Mouse (Mus musculus): ENCODE results near the gene Ptov1. TPM values are rescaled to one million over a fixed set of nuclear protein-coding genes. Genes with fewer than 3 reads are reported as not detected.

The Ptov1 gene
- polyA plus RNA-seq, 1 experiment = 298 TPM

GRCm38 (mm10) chr7:44823409-44823808, 46.2 kb downstream of the Ptov1 start:
- Histone ChIP-seq H3K36me3 (ENCODE audit: control insufficient read depth, insufficient read depth) (no peaks in the 10 kb centered on the region), H3K4me2 (ENCODE audit: low read depth) (peak overlapping the region; percentile 51), H3K79me2 (ENCODE audit: control insufficient read depth, insufficient read depth) (peaks cover 100% of the 10 kb centered on the region), H3K27me3 (ENCODE audit: control insufficient read depth, insufficient read depth, insufficient read length) (no peaks in the 10 kb centered on the region), H3ac (ENCODE audit: control insufficient read depth, insufficient read length) (no peak overlapping the region), H3K4me3 (no peak overlapping the region)
- TF ChIP-seq E2F4 (IDR thresholded peaks at IDR 0.05; ENCODE audit: insufficient read depth) = no peak
- TF ChIP-seq MYOG (IDR thresholded peaks at IDR 0.05; ENCODE audit: control insufficient read depth in 1 of 3, insufficient read depth in 1 of 3, insufficient read length in 2 of 3, low read depth in 2 of 3) = no peak
- no peak for TF ChIP-seq REST (IDR thresholded peaks at IDR 0.05; ENCODE audit: insufficient read depth, insufficient read length)
- no peak for TF ChIP-seq MYOD1 (IDR thresholded peaks at IDR 0.05; ENCODE audit: control insufficient read depth in 1 of 3, insufficient read length in 2 of 3, low read depth in 2 of 3)
- TF ChIP-seq TCF3 (IDR thresholded peaks at IDR 0.05; ENCODE audit: insufficient read length, low read depth) = no peak
- TF ChIP-seq USF1 (IDR thresholded peaks at IDR 0.05; ENCODE audit: low read depth) = no peak
- TF ChIP-seq SRF (IDR thresholded peaks at IDR 0.05; ENCODE audit: control insufficient read depth, insufficient read length, low read depth) = no peak
- no peak for TF ChIP-seq POLR2AphosphoS2 (IDR thresholded peaks at IDR 0.05; ENCODE audit: insufficient read length, low read depth)
- TF ChIP-seq POLR2A (IDR thresholded peaks at IDR 0.05; ENCODE audit: insufficient read length, low read depth) = no peak
- TF ChIP-seq CEBPB (IDR thresholded peaks at IDR 0.05; ENCODE audit: insufficient read depth, poor library complexity, severe bottlenecking) = no peak
- no peak for TF ChIP-seq TCF12 (IDR thresholded peaks at IDR 0.05; ENCODE audit: insufficient read depth, poor library complexity, severe bottlenecking)
- TF ChIP-seq MAX (IDR thresholded peaks at IDR 0.05; ENCODE audit: low read depth) = no peak

DNA sequence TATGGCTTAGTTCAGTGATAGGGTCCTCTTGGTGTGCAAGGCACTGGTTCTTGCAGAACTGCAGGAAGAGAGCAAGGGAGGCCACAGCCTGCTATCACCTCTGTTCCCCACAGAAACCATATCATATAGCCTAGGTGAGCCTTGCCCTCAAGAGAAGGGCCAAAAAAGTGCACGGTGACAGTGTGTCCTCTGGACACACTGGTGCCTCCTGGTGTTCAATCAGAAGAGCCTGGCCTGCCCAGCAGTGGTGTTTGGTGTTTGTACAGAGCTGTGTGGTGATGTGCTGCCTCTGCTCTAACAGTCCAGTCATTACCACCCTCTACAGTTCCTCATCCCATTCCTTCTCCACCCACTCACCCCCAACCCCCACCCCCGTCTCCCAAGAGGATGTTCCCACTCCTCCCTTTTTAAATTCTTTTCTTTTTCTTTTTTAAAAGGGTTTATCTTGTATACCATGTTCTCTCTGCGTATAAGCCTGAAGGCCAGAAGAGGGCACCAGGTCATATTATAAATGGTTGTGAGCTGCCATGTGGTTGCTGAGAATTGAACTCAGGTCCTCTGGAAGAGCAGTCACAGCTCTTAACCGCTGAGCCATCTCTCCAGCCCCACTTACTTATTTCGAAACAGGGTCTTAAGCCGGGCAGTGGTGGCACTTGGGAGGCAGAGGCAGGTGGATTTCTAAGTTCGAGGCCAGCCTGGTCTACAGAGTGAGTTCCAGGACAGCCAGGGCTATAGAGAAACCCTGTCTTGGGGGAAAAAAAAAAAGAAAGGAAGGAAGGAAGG, 47.7 kb downstream of the Ptov1 start:
- peaks cover 100% of the 10 kb centered on the region for H3K79me2 ChIP-seq (ENCODE audit: control insufficient read depth, insufficient read depth)
- no peak overlapping the region for H3ac ChIP-seq (ENCODE audit: control insufficient read depth, insufficient read length)
- TF ChIP-seq POLR2AphosphoS2 (IDR thresholded peaks at IDR 0.05; ENCODE audit: insufficient read length, low read depth) (no peak), TCF3 (IDR thresholded peaks at IDR 0.05; ENCODE audit: insufficient read length, low read depth) (no peak), CEBPB (IDR thresholded peaks at IDR 0.05; ENCODE audit: insufficient read depth, poor library complexity, severe bottlenecking) (no peak), MYOG (IDR thresholded peaks at IDR 0.05; ENCODE audit: control insufficient read depth in 1 of 3, insufficient read depth in 1 of 3, insufficient read length in 2 of 3, low read depth in 2 of 3) (no peak), POLR2A (IDR thresholded peaks at IDR 0.05; ENCODE audit: insufficient read length, low read depth) (no peak), E2F4 (IDR thresholded peaks at IDR 0.05; ENCODE audit: insufficient read depth) (no peak)
- H3K4me3 ChIP-seq = no peak overlapping the region
- H3K27me3 ChIP-seq (ENCODE audit: control insufficient read depth, insufficient read depth, insufficient read length) = no peaks in the 10 kb centered on the region
- H3K4me2 ChIP-seq (ENCODE audit: low read depth) = no peak overlapping the region
- H3K36me3 ChIP-seq (ENCODE audit: control insufficient read depth, insufficient read depth) = no peaks in the 10 kb centered on the region

DNA sequence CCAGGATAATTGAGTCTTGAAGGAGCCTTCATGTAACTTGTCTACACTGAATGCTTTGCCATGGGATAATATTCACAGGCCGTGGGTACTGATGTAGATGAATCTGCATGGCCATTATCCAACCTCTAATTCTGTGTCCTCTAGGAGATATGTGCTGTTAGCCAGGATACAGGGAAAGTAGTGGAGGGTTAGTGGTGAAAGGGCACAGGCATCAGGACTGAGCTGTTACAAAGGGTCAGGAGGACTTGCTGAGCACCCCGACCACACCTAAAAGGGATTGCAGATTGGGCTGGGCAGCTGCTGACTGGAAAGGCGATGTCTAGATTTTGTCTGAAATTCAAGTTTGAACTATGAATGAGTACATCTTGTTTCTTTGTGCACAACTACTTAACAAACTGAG, 49.1 kb downstream of the Ptov1 start:
- Histone ChIP-seq H3K4me3 (peak overlapping the region; percentile 94), H3K27me3 (ENCODE audit: control insufficient read depth, insufficient read depth, insufficient read length) (no peaks in the 10 kb centered on the region)
- TF ChIP-seq E2F4 (IDR thresholded peaks at IDR 0.05; ENCODE audit: insufficient read depth) (no peak), POLR2A (IDR thresholded peaks at IDR 0.05; ENCODE audit: insufficient read length, low read depth) (no peak), TCF3 (IDR thresholded peaks at IDR 0.05; ENCODE audit: insufficient read length, low read depth) (no peak), SRF (IDR thresholded peaks at IDR 0.05; ENCODE audit: control insufficient read depth, insufficient read length, low read depth) (no peak), CEBPB (IDR thresholded peaks at IDR 0.05; ENCODE audit: insufficient read depth, poor library complexity, severe bottlenecking) (no peak), MYOD1 (IDR thresholded peaks at IDR 0.05; ENCODE audit: control insufficient read depth in 1 of 3, insufficient read length in 2 of 3, low read depth in 2 of 3) (no peak), REST (IDR thresholded peaks at IDR 0.05; ENCODE audit: insufficient read depth, insufficient read length) (no peak), USF1 (IDR thresholded peaks at IDR 0.05; ENCODE audit: low read depth) (no peak), TCF12 (IDR thresholded peaks at IDR 0.05; ENCODE audit: insufficient read depth, poor library complexity, severe bottlenecking) (no peak), MYOG (IDR thresholded peaks at IDR 0.05; ENCODE audit: control insufficient read depth in 1 of 3, insufficient read depth in 1 of 3, insufficient read length in 2 of 3, low read depth in 2 of 3) (no peak), POLR2AphosphoS2 (IDR thresholded peaks at IDR 0.05; ENCODE audit: insufficient read length, low read depth) (no peak), MAX (IDR thresholded peaks at IDR 0.05; ENCODE audit: low read depth) (no peak)

GRCm38 (mm10) chr7:44819863-44820262, 49.7 kb downstream of the Ptov1 start:
- Histone ChIP-seq H3K4me3 (peak overlapping the region; percentile 94), H3K27me3 (ENCODE audit: control insufficient read depth, insufficient read depth, insufficient read length) (no peaks in the 10 kb centered on the region), H3K4me2 (ENCODE audit: low read depth) (peak overlapping the region; percentile 97), H3K79me2 (ENCODE audit: control insufficient read depth, insufficient read depth) (peaks cover 92% of the 10 kb centered on the region), H3ac (ENCODE audit: control insufficient read depth, insufficient read length) (peak overlapping the region; percentile 41), H3K36me3 (ENCODE audit: control insufficient read depth, insufficient read depth) (no peaks in the 10 kb centered on the region)
- TF ChIP-seq TCF12 (IDR thresholded peaks at IDR 0.05; ENCODE audit: insufficient read depth, poor library complexity, severe bottlenecking) = no peak
- TF ChIP-seq REST (IDR thresholded peaks at IDR 0.05; ENCODE audit: insufficient read depth, insufficient read length) = no peak
- no peak for TF ChIP-seq MYOD1 (IDR thresholded peaks at IDR 0.05; ENCODE audit: control insufficient read depth in 1 of 3, insufficient read length in 2 of 3, low read depth in 2 of 3)
- TF ChIP-seq TCF3 (IDR thresholded peaks at IDR 0.05; ENCODE audit: insufficient read length, low read depth) = no peak
- TF ChIP-seq E2F4 (IDR thresholded peaks at IDR 0.05; ENCODE audit: insufficient read depth) = no peak
- no peak for TF ChIP-seq SRF (IDR thresholded peaks at IDR 0.05; ENCODE audit: control insufficient read depth, insufficient read length, low read depth)
- no peak for TF ChIP-seq MYOG (IDR thresholded peaks at IDR 0.05; ENCODE audit: control insufficient read depth in 1 of 3, insufficient read depth in 1 of 3, insufficient read length in 2 of 3, low read depth in 2 of 3)
- TF ChIP-seq USF1 (IDR thresholded peaks at IDR 0.05; ENCODE audit: low read depth) = no peak
- TF ChIP-seq CEBPB (IDR thresholded peaks at IDR 0.05; ENCODE audit: insufficient read depth, poor library complexity, severe bottlenecking) = no peak
- TF ChIP-seq POLR2A (IDR thresholded peaks at IDR 0.05; ENCODE audit: insufficient read length, low read depth) = peak; percentile 61
- TF ChIP-seq POLR2AphosphoS2 (IDR thresholded peaks at IDR 0.05; ENCODE audit: insufficient read length, low read depth) = peak; percentile 66

More for the DNA sequence above, 49.1 kb downstream of the Ptov1 start:
- Histone ChIP-seq H3K36me3 (ENCODE audit: control insufficient read depth, insufficient read depth) (no peaks in the 10 kb centered on the region), H3ac (ENCODE audit: control insufficient read depth, insufficient read length) (peak overlapping the region; percentile 41), H3K4me2 (ENCODE audit: low read depth) (peak overlapping the region; percentile 97), H3K79me2 (ENCODE audit: control insufficient read depth, insufficient read depth) (peaks cover 92% of the 10 kb centered on the region)

Measured in myocyte (in vitro differentiated cells).